Mouse (Mus musculus) heart, embryonic 13.5 days (tissue): ENCODE results near the gene Rapgef5. TPM values are rescaled to one million over a fixed set of nuclear protein-coding genes. Genes with fewer than 3 reads are reported as not detected.

Experiments used
- ATAC-seq: fragments of 200-750 bp; cut with Nextera tagmentation; 2 replicates; pipeline ENCODE4 v1.8.0; 2017; ENCODE audit warnings: moderate TSS enrichment; ENCODE audit not compliant: insufficient number of reproducible peaks, low FRiP score, low TSS enrichment; ENCODE audit errors: extremely low read depth
- H3K27ac ChIP-seq: fragments of 300-500 bp; sonication (generic); replicated peaks from 2 replicates; pipeline ENCODE4 v1.5.1; 2015; ENCODE audit warnings: moderate library complexity, mild to moderate bottlenecking, inconsistent platforms
- H3K27me3 ChIP-seq: fragments of 300-500 bp; sonication (generic); replicated peaks from 2 replicates; pipeline ENCODE4 v1.6.1; 2015; ENCODE audit warnings: mild to moderate bottlenecking, inconsistent platforms
- H3K36me3 ChIP-seq: fragments of 300-500 bp; sonication (generic); 2 replicates; pipeline ENCODE4 v1.6.1; 2015; ENCODE audit warnings: mild to moderate bottlenecking, inconsistent platforms
- H3K4me1 ChIP-seq: fragments of 300-500 bp; sonication (generic); 2 replicates; pipeline ENCODE4 v1.6.1; 2015; ENCODE audit warnings: inconsistent platforms
- H3K4me2 ChIP-seq: fragments of 300-500 bp; sonication (generic); 2 replicates; pipeline ENCODE4 v1.6.1; 2015; ENCODE audit warnings: inconsistent platforms, mild to moderate bottlenecking, moderate library complexity
- H3K4me3 ChIP-seq: fragments of 300-500 bp; sonication (generic); 2 replicates; pipeline ENCODE4 v1.5.1; 2015; ENCODE audit warnings: moderate library complexity, mild to moderate bottlenecking, inconsistent platforms
- H3K9ac ChIP-seq: fragments of 300-500 bp; sonication (generic); 2 replicates; pipeline ENCODE4 v1.6.1; 2015; ENCODE audit warnings: inconsistent platforms, mild to moderate bottlenecking, moderate library complexity
- H3K9me3 ChIP-seq: fragments of 300-500 bp; sonication (generic); 2 replicates; pipeline ENCODE4 v1.6.1; 2016; ENCODE audit warnings: inconsistent platforms
- WGBS: fragments of 180-500 bp; shearing (Covaris S2); methylation state at CpG from one replicate; pipeline ENCODE4 v1.1.7; 2015; ENCODE audit warnings: mixed read lengths; 5-methylcytosine and 5-hydroxymethylcytosine counted together
- polyA plus RNA-seq: library from polyadenylated mRNA; unstranded; fragments of >200 nt; fragmentation: Nextera tagmentation; extraction: Ambion mirVana; gene quantifications from 2 replicates; pipeline ENCODE4 v1.2.1, GENCODE M21; 2015

The Rapgef5 gene
- polyA plus RNA-seq, 1 experiment from 2014 or later = 16.6 TPM

GRCm38 (mm10) chr12:117569671-117570070 lies 53.4 kb downstream of the Rapgef5 start:
- 54% methylated on average over 2 of the region's 2 CpGs for WGBS
- H3K27me3 ChIP-seq = no peaks in the 10 kb centered on the region
- H3K27ac ChIP-seq = no peak overlapping the region
- H3K9me3 ChIP-seq = no peaks in the 10 kb centered on the region
- no peak overlapping the region for H3K9ac ChIP-seq
- H3K36me3 ChIP-seq = no peaks in the 10 kb centered on the region
- peaks cover 3% of the 10 kb centered on the region; the same call in 1 of the 2 replicates for H3K4me1 ChIP-seq
- H3K4me3 ChIP-seq = no peak overlapping the region
- no peak overlapping the region for H3K4me2 ChIP-seq
- ATAC-seq = no peak

- WGBS = 76% methylated on average over 4 of the region's 4 CpGs
- no peak for ATAC-seq
- no peak overlapping the region for H3K4me2 ChIP-seq
- no peaks in the 10 kb centered on the region for H3K27me3 ChIP-seq
- H3K9me3 ChIP-seq = no peaks in the 10 kb centered on the region
- H3K9ac ChIP-seq = no peak overlapping the region
- no peaks in the 10 kb centered on the region for H3K36me3 ChIP-seq
- no peak overlapping the region for H3K4me3 ChIP-seq
- no peak overlapping the region for H3K27ac ChIP-seq
- H3K4me1 ChIP-seq = peaks cover 3% of the 10 kb centered on the region; the same call in 1 of the 2 replicates
Observed at GRCm38 (mm10) chr12:117584256-117584655, 68.0 kb downstream of the Rapgef5 start.

- 36% methylated on average over 2 of the region's 2 CpGs for WGBS
- ATAC-seq = no peak
- Histone ChIP-seq H3K36me3 (no peaks in the 10 kb centered on the region), H3K27me3 (no peaks in the 10 kb centered on the region), H3K4me3 (no peak overlapping the region), H3K27ac (no peak overlapping the region), H3K9ac (no peak overlapping the region), H3K4me2 (no peak overlapping the region), H3K4me1 (peaks cover 3% of the 10 kb centered on the region; the same call in 1 of the 2 replicates), H3K9me3 (no peaks in the 10 kb centered on the region)
Observed at GRCm38 (mm10) chr12:117585390-117585789, 69.1 kb downstream of the Rapgef5 start.

- no peak for ATAC-seq
- Histone ChIP-seq H3K27ac (no peak overlapping the region), H3K4me2 (no peak overlapping the region), H3K36me3 (no peaks in the 10 kb centered on the region), H3K9me3 (no peaks in the 10 kb centered on the region), H3K4me1 (peaks cover 7% of the 10 kb centered on the region; the same call in 1 of the 2 replicates), H3K9ac (no peak overlapping the region), H3K4me3 (no peak overlapping the region), H3K27me3 (no peaks in the 10 kb centered on the region)
- 44% methylated on average over 1 of the region's 1 CpGs for WGBS
Observed at GRCm38 (mm10) chr12:117586124-117586523, 69.8 kb downstream of the Rapgef5 start.

- Histone ChIP-seq H3K27me3 (no peaks in the 10 kb centered on the region), H3K4me3 (no peak overlapping the region), H3K9me3 (no peaks in the 10 kb centered on the region), H3K4me1 (0 out of 2 replicates have a peak, but pooled peaks cover 8% of the 10 kb centered on the region), H3K36me3 (no peaks in the 10 kb centered on the region), H3K4me2 (no peak overlapping the region), H3K9ac (no peak overlapping the region), H3K27ac (no peak overlapping the region)
- no peak for ATAC-seq
- WGBS = 89% methylated on average over 2 of the region's 2 CpGs
Observed at GRCm38 (mm10) chr12:117589186-117589585, 72.9 kb downstream of the Rapgef5 start.

GRCm38 (mm10) chr12:117592019-117592418 lies 75.7 kb downstream of the Rapgef5 start:
- 0 out of 2 replicates have a peak, but pooled peaks cover 3% of the 10 kb centered on the region for H3K9me3 ChIP-seq
- H3K27ac ChIP-seq = no peak overlapping the region
- H3K4me2 ChIP-seq = no peak overlapping the region
- H3K27me3 ChIP-seq = no peaks in the 10 kb centered on the region
- H3K9ac ChIP-seq = no peak overlapping the region
- WGBS = 24% methylated on average over 2 of the region's 2 CpGs
- 0 out of 2 replicates have a peak, but pooled peaks cover 8% of the 10 kb centered on the region for H3K4me1 ChIP-seq
- no peak for ATAC-seq
- H3K36me3 ChIP-seq = peaks cover 11% of the 10 kb centered on the region
- no peak overlapping the region for H3K4me3 ChIP-seq

- no peak for ATAC-seq
- Histone ChIP-seq H3K36me3 (peaks cover 15% of the 10 kb centered on the region), H3K4me3 (no peak overlapping the region), H3K4me1 (0 out of 2 replicates have a peak, but pooled peaks cover 8% of the 10 kb centered on the region), H3K9ac (no peak overlapping the region), H3K27ac (no peak overlapping the region), H3K9me3 (peaks cover 7% of the 10 kb centered on the region; the same call in 1 of the 2 replicates), H3K4me2 (no peak overlapping the region), H3K27me3 (no peaks in the 10 kb centered on the region)
- WGBS = 53% methylated on average over 3 of the region's 3 CpGs
Observed at GRCm38 (mm10) chr12:117592583-117592982, 76.3 kb downstream of the Rapgef5 start.

GRCm38 (mm10) chr12:117595179-117595578 lies 78.9 kb downstream of the Rapgef5 start:
- no peak for ATAC-seq
- Histone ChIP-seq H3K27me3 (no peaks in the 10 kb centered on the region), H3K9me3 (peaks cover 7% of the 10 kb centered on the region; the same call in 1 of the 2 replicates), H3K4me3 (no peak overlapping the region), H3K4me2 (no peak overlapping the region), H3K27ac (no peak overlapping the region), H3K9ac (no peak overlapping the region), H3K4me1 (peaks cover 17% of the 10 kb centered on the region), H3K36me3 (peaks cover 15% of the 10 kb centered on the region)
- WGBS = 87% methylated on average over 9 of the region's 9 CpGs

- Histone ChIP-seq H3K4me1 (peaks cover 9% of the 10 kb centered on the region), H3K36me3 (peaks cover 15% of the 10 kb centered on the region), H3K27ac (no peak overlapping the region), H3K9me3 (peaks cover 7% of the 10 kb centered on the region; the same call in 1 of the 2 replicates), H3K9ac (no peak overlapping the region), H3K4me2 (no peak overlapping the region), H3K27me3 (no peaks in the 10 kb centered on the region), H3K4me3 (no peak overlapping the region)
- ATAC-seq = no peak
- WGBS = 9% methylated on average over 2 of the region's 2 CpGs
Observed at GRCm38 (mm10) chr12:117598190-117598589, 81.9 kb downstream of the Rapgef5 start.

- no peak overlapping the region for H3K4me3 ChIP-seq
- H3K27me3 ChIP-seq = no peaks in the 10 kb centered on the region
- ATAC-seq = no peak; the same call in 1 of the 2 replicates
- 60% methylated on average over 3 of the region's 3 CpGs for WGBS
- H3K4me2 ChIP-seq = no peak overlapping the region
- H3K9me3 ChIP-seq = no peaks in the 10 kb centered on the region
- H3K4me1 ChIP-seq = peaks cover 3% of the 10 kb centered on the region; the same call in 1 of the 2 replicates
- no peak overlapping the region for H3K9ac ChIP-seq
- no peak overlapping the region for H3K27ac ChIP-seq
- no peaks in the 10 kb centered on the region for H3K36me3 ChIP-seq
Observed at GRCm38 (mm10) chr12:117605966-117606365, 89.7 kb downstream of the Rapgef5 start.

GRCm38 (mm10) chr12:117612715-117613114 lies 96.4 kb downstream of the Rapgef5 start:
- no peak for ATAC-seq
- H3K27ac ChIP-seq = no peak overlapping the region
- WGBS = 79% methylated on average over 3 of the region's 3 CpGs

GRCm38 (mm10) chr12:117619523-117620023 lies 103.3 kb downstream of the Rapgef5 start:
- ATAC-seq = no peak
- H3K27ac ChIP-seq = no peak overlapping the region
- no peak overlapping the region for H3K9ac ChIP-seq
- H3K9me3 ChIP-seq = no peaks in the 10 kb centered on the region
- no peaks in the 10 kb centered on the region for H3K27me3 ChIP-seq
- peaks cover 6% of the 10 kb centered on the region; the same call in 1 of the 2 replicates for H3K4me1 ChIP-seq
- H3K36me3 ChIP-seq = no peaks in the 10 kb centered on the region
- H3K4me2 ChIP-seq = no peak overlapping the region
- WGBS = 57% methylated on average over 4 of the region's 4 CpGs
- no peak overlapping the region for H3K4me3 ChIP-seq

More at GRCm38 (mm10) chr12:117612715-117613114, 96.4 kb downstream of the Rapgef5 start:
- H3K4me3 ChIP-seq = no peak overlapping the region
- H3K4me2 ChIP-seq = no peak overlapping the region
- no peaks in the 10 kb centered on the region for H3K9me3 ChIP-seq
- H3K9ac ChIP-seq = no peak overlapping the region
- no peaks in the 10 kb centered on the region for H3K27me3 ChIP-seq
- H3K36me3 ChIP-seq = no peaks in the 10 kb centered on the region
- H3K4me1 ChIP-seq = peaks cover 3% of the 10 kb centered on the region; the same call in 1 of the 2 replicates
